Mouse (Mus musculus) limb, embryonic 13.5 days (tissue): ENCODE data around the gene Thap3. TPM values are rescaled to one million over a fixed set of nuclear protein-coding genes. Genes with fewer than 3 reads are reported as not detected.

Source experiments
- ATAC-seq: fragments of 200-750 bp; cut with Nextera tagmentation; 2 replicates; pipeline ENCODE4 v1.8.0; 2017; ENCODE audit warnings: low read depth, moderate number of reproducible peaks, moderate TSS enrichment; ENCODE audit not compliant: low FRiP score
- H3K27ac ChIP-seq: fragments of 300-500 bp; sonication (generic); 2 replicates; pipeline ENCODE4 v1.5.1; 2015; ENCODE audit warnings: inconsistent platforms, mild to moderate bottlenecking, moderate library complexity
- H3K27me3 ChIP-seq: fragments of 300-500 bp; sonication (generic); 2 replicates; pipeline ENCODE4 v1.6.1; 2015; ENCODE audit warnings: mild to moderate bottlenecking, inconsistent platforms
- H3K36me3 ChIP-seq: fragments of 300-500 bp; sonication (generic); 2 replicates; pipeline ENCODE4 v1.6.1; 2015; ENCODE audit warnings: inconsistent platforms, mild to moderate bottlenecking, moderate library complexity
- H3K4me1 ChIP-seq: fragments of 300-500 bp; sonication (generic); 2 replicates; pipeline ENCODE4 v1.6.1; 2015; ENCODE audit warnings: inconsistent platforms
- H3K4me2 ChIP-seq: fragments of 300-500 bp; sonication (generic); replicated peaks from 2 replicates; pipeline ENCODE4 v1.6.1; 2015; ENCODE audit warnings: inconsistent platforms, mild to moderate bottlenecking, moderate library complexity
- H3K4me3 ChIP-seq: fragments of 300-500 bp; sonication (generic); 2 replicates; pipeline ENCODE4 v1.5.1; 2015; ENCODE audit warnings: moderate library complexity, mild to moderate bottlenecking, inconsistent platforms
- H3K9ac ChIP-seq: fragments of 300-500 bp; sonication (generic); 2 replicates; pipeline ENCODE4 v1.6.1; 2015; ENCODE audit warnings: mild to moderate bottlenecking, inconsistent platforms
- H3K9me3 ChIP-seq: fragments of 300-500 bp; sonication (generic); 2 replicates; pipeline ENCODE4 v1.6.1; 2016; ENCODE audit warnings: inconsistent platforms
- WGBS: fragments of 180-500 bp; shearing (Covaris S2); methylation state at CpG from one replicate; pipeline ENCODE4 v1.1.7; 2015; 5-methylcytosine and 5-hydroxymethylcytosine counted together
- polyA plus RNA-seq: library from polyadenylated mRNA; unstranded; fragments of >200 nt; fragmentation: Nextera tagmentation; extraction: Ambion mirVana; gene quantifications from 2 replicates; pipeline ENCODE4 v1.2.1, GENCODE M21; 2015

Thap3 gene
- polyA plus RNA-seq, 1 experiment from 2014 or later, result 51.0 TPM

DNA sequence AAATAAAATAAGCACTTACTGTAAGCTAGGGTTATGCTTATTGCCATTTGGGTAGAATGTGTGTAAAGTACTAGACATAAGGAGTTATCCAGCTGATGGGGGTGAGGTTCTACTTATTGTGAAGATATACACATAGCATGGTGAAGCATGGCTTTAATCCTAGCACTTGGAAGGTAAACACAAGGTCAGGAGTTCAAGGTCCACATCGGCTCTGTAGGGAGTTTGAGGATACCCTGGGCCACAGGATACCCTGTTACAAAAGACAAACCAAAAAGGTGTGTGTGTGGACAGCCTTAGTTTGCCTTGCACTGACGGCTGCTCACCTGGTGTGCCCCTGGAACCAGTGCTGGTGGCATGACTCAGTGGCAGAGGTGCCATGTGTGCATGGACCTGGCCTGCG is 50.7 kb downstream of the Thap3 start:
- no peak for ATAC-seq
- 91% methylated on average over 3 of the region's 3 CpGs for WGBS

DNA sequence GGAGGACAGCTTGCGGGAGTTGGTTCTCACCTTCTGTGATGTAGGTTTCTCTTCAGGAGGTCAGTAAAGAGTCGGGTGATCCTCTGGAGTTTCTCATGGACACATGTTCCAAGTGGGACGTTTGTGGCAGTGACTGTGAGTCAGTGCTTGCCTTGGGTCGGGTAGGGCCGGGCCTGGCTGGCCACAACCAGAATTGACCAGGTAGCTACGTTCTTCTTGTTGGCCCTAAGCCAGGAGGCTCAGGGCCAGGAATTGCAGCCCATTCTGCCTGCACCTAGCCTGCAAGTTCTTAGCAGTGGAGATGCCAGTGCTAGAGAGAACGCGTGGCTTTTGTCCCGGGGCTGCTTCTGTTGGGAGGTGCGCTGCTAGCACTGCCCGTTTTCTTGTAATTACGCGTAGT is 51.4 kb downstream of the Thap3 start:
- H3K9ac ChIP-seq, result no peak overlapping the region
- ATAC-seq, result no peak
- H3K27ac ChIP-seq, result no peak overlapping the region
- H3K4me2 ChIP-seq, result no peak overlapping the region
- WGBS, result 88% methylated on average over 13 of the region's 13 CpGs
- H3K36me3 ChIP-seq, result 0 out of 2 replicates have a peak, but pooled peaks cover 7% of the 10 kb centered on the region
- no peaks in the 10 kb centered on the region for H3K27me3 ChIP-seq
- H3K9me3 ChIP-seq, result no peaks in the 10 kb centered on the region
- no peak overlapping the region for H3K4me3 ChIP-seq
- peaks cover 15% of the 10 kb centered on the region for H3K4me1 ChIP-seq

More for the DNA sequence above, 50.7 kb downstream of the Thap3 start:
- H3K9me3 ChIP-seq, result no peaks in the 10 kb centered on the region
- H3K4me3 ChIP-seq, result no peak overlapping the region
- 0 out of 2 replicates have a peak, but pooled peaks cover 7% of the 10 kb centered on the region for H3K36me3 ChIP-seq
- no peak overlapping the region for H3K27ac ChIP-seq
- H3K4me2 ChIP-seq, result no peak overlapping the region
- no peak overlapping the region for H3K9ac ChIP-seq
- H3K4me1 ChIP-seq, result peaks cover 15% of the 10 kb centered on the region
- no peaks in the 10 kb centered on the region for H3K27me3 ChIP-seq

DNA sequence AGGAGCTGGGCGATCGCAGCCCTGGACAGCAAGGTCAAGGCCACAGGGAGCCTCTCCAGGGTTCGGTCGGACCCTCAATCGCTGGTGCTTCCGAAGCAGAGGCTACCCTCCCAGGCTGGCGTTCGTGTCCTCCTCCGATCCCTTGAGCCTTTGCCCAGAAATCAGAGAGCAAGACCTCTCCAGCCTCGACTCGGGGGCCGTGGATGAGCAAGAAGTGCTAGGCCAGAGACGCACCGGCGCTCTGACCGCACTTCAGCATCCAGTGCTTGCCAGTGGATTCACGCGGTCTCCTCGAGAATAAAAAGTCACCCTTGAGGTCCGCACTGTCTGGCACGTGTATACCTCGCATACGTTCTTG is 54.6 kb downstream of the Thap3 start:
- peak overlapping the region; percentile 99 for H3K4me2 ChIP-seq
- peak overlapping the region; percentile 100 for H3K4me3 ChIP-seq
- H3K27ac ChIP-seq, result no peak overlapping the region
- WGBS, result 2% methylated on average over 23 of the region's 23 CpGs
- 0 out of 2 replicates have a peak, but pooled peaks cover 7% of the 10 kb centered on the region for H3K36me3 ChIP-seq
- no peak for ATAC-seq
- peak overlapping the region; percentile 97 for H3K9ac ChIP-seq
- H3K4me1 ChIP-seq, result peaks cover 15% of the 10 kb centered on the region
- no peaks in the 10 kb centered on the region for H3K27me3 ChIP-seq
- H3K9me3 ChIP-seq, result no peaks in the 10 kb centered on the region

DNA sequence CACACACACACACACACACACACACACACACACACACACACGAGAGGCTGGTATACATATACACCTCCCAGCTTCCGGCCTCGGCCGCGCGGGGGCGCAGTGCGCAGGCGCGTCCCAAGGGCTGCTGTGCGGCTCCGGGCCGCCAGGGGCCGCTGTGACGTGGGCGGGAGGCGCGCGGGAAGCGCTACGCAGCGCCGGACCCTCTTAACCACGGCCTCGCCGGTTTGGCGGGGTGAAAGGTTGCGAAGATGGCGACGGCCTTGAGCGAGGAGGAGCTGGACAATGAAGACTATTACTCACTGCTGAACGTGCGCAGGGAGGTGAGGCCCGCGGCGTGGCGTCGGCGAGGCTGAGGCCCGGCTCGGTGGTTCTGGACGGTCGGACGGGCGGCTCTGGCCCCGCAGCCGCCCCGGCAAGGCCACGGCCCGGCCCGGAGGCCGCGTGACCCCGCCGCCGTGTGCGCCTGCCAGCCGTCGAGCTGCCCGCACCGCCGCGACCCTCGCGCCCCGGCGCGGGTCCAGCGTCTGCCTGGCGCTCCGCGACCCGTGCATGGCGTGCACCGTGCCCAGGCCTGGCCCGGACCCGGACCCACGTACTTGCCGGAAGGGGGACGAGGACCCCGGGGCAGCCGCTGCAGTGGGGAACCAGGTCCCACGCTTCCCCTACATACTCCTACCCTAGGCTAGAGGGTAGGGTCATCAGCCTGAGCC is 55.1 kb downstream of the Thap3 start, which contains the start of gene Dnajc11:
TSS of gene Dnajc11 (plus strand) at position 187 of the 710 bp plus-strand sequence.
- Histone ChIP-seq H3K9me3 (no peaks in the 10 kb centered on the region), H3K27ac (no peak within 1 kb of the TSS), H3K4me1 (peaks cover 15% of the 10 kb centered on the region), H3K36me3 (0 out of 2 replicates have a peak, but pooled peaks cover 7% of the 10 kb centered on the region), H3K4me2 (peak within 1 kb of the TSS; percentile 99), H3K9ac (peak within 1 kb of the TSS; percentile 97), H3K27me3 (no peaks in the 10 kb centered on the region), H3K4me3 (peak within 1 kb of the TSS; percentile 100)
- ATAC-seq, result peak; percentile 91
- under 1% methylated on average over 83 of the region's 83 CpGs for WGBS

Other genes with a start within 250 kb of the Thap3 start
- gene Camta1, start 127.1 kb downstream of the Thap3 start, polyA plus RNA-seq, result 93.5 and 112 TPM in 2 replicates
- 73.7 and 76.4 TPM in 2 replicates for gene Dnajc11, start 55.3 kb downstream of the Thap3 start, polyA plus RNA-seq
- 39.2 and 40.8 TPM in 2 replicates for gene Phf13, start 7.3 kb upstream of the Thap3 start, polyA plus RNA-seq
- gene Klhl21, start 19.8 kb upstream of the Thap3 start, polyA plus RNA-seq, result 14.3 and 14.7 TPM in 2 replicates
- 20.7 and 21.4 TPM in 2 replicates for gene Zbtb48, start 38.7 kb upstream of the Thap3 start, polyA plus RNA-seq
- 1.3 TPM in 2 replicates for gene Tas1r1, start 49.6 kb upstream of the Thap3 start, polyA plus RNA-seq
- 33.7 and 34.4 TPM in 2 replicates for gene Nol9, start 50.3 kb upstream of the Thap3 start, polyA plus RNA-seq
- 17.3 TPM in 2 replicates for gene Plekhg5, start 83.5 kb upstream of the Thap3 start, polyA plus RNA-seq
- gene Tnfrsf25, start 126.9 kb upstream of the Thap3 start, polyA plus RNA-seq, result 0.86 and 1.9 TPM in 2 replicates
- gene Espn, start 163.4 kb upstream of the Thap3 start, polyA plus RNA-seq, result 0.88 and 1.5 TPM in 2 replicates
- gene Hes2, start 169.9 kb upstream of the Thap3 start, polyA plus RNA-seq, result not detected in 2 replicates
- 49.0 and 53.2 TPM in 2 replicates for gene Acot7, start 189.1 kb upstream of the Thap3 start, polyA plus RNA-seq